Mouse (Mus musculus): ENCODE data around the gene Prkaa2.

Prkaa2 gene

GRCm38 (mm10) chr4:105109199-105109989, at the start of gene Prkaa2:
Prkaa2 (minus strand) TSS chr4:105109890.
- DNase-seq (ENCODE audit: low read depth, low spot score): peak; percentile 84

- DNase-seq (ENCODE audit: low read depth, low spot score): no peak
Observed at GRCm38 (mm10) chr4:105159531-105159870, 49.8 kb upstream of the Prkaa2 start.

- no peak for DNase-seq (ENCODE audit: low read depth, low spot score)
Observed at GRCm38 (mm10) chr4:105158651-105159530, 49.2 kb upstream of the Prkaa2 start.

GRCm38 (mm10) chr4:105158169-105158555, 48.5 kb upstream of the Prkaa2 start:
- peak; percentile 79 for DNase-seq (ENCODE audit: low read depth, low spot score)

GRCm38 (mm10) chr4:105157276-105158168, 47.8 kb upstream of the Prkaa2 start, which contains the start of gene Plpp3:
Plpp3 (plus strand) TSS chr4:105157347.
- DNase-seq (ENCODE audit: low read depth, low spot score): peak; percentile 94

- no peak for DNase-seq (ENCODE audit: low read depth, low spot score)
Observed at GRCm38 (mm10) chr4:105156955-105157275, 47.2 kb upstream of the Prkaa2 start.

- no peak for DNase-seq (ENCODE audit: low read depth, low spot score)
Observed at GRCm38 (mm10) chr4:105156281-105156680, 46.6 kb upstream of the Prkaa2 start.

GRCm38 (mm10) chr4:105153227-105153626, 43.5 kb upstream of the Prkaa2 start:
- peak; percentile 53 for DNase-seq (ENCODE audit: low read depth, low spot score)

GRCm38 (mm10) chr4:105151911-105152690, 42.4 kb upstream of the Prkaa2 start:
- DNase-seq (ENCODE audit: low read depth, low spot score): peak; percentile 74

- peak; percentile 48 for DNase-seq (ENCODE audit: low read depth, low spot score)
Observed at GRCm38 (mm10) chr4:105149492-105149891, 39.8 kb upstream of the Prkaa2 start.

GRCm38 (mm10) chr4:105133350-105134050, 23.8 kb upstream of the Prkaa2 start:
- no peak for DNase-seq (ENCODE audit: low read depth, low spot score)

- no peak for DNase-seq (ENCODE audit: low read depth, low spot score)
Observed at GRCm38 (mm10) chr4:105131756-105132314, 22.1 kb upstream of the Prkaa2 start.

GRCm38 (mm10) chr4:105129212-105129611, 19.5 kb upstream of the Prkaa2 start:
- DNase-seq (ENCODE audit: low read depth, low spot score): no peak

- peak; percentile 69 for DNase-seq (ENCODE audit: low read depth, low spot score)
Observed at GRCm38 (mm10) chr4:105122429-105122828, 12.7 kb upstream of the Prkaa2 start.

GRCm38 (mm10) chr4:105121081-105121480, 11.4 kb upstream of the Prkaa2 start:
- no peak for DNase-seq (ENCODE audit: low read depth, low spot score)

- DNase-seq (ENCODE audit: low read depth, low spot score): no peak
Observed at GRCm38 (mm10) chr4:105113468-105113867, 3.8 kb upstream of the Prkaa2 start.

GRCm38 (mm10) chr4:105113042-105113441, 3.4 kb upstream of the Prkaa2 start:
- DNase-seq (ENCODE audit: low read depth, low spot score): no peak

- peak; percentile 92 for DNase-seq (ENCODE audit: low read depth, low spot score)
Observed at GRCm38 (mm10) chr4:105111770-105112169, 2.1 kb upstream of the Prkaa2 start.

GRCm38 (mm10) chr4:105110684-105111035, 970 bp upstream of the Prkaa2 start:
- DNase-seq (ENCODE audit: low read depth, low spot score): no peak

All from skeletal muscle tissue, adult 2 months (tissue).